Mouse (Mus musculus) embryonic facial prominence, embryonic 12.5 days (tissue): Measurements from ENCODE around the gene Oscp1. TPM values are rescaled to one million over a fixed set of nuclear protein-coding genes. Genes with fewer than 3 reads are reported as not detected.
A peak's percentile ranks its signal among the peaks of the same experiment; 100 is the strongest.

ENCODE experiments used
- ATAC-seq: fragments of 200-750 bp; cut with Nextera tagmentation; 2 replicates; pipeline ENCODE4 v1.8.0; 2017; ENCODE audit not compliant: insufficient number of reproducible peaks, insufficient read depth, low FRiP score, low TSS enrichment
- H3K27ac ChIP-seq: fragments of 300-500 bp; sonication (generic); 2 replicates; pipeline ENCODE4 v1.5.1; 2016; ENCODE audit warnings: mild to moderate bottlenecking
- H3K27me3 ChIP-seq: fragments of 300-500 bp; sonication (generic); 2 replicates; pipeline ENCODE4 v1.6.1; 2016; ENCODE audit warnings: mild to moderate bottlenecking, moderate library complexity
- H3K36me3 ChIP-seq: fragments of 300-500 bp; sonication (generic); 2 replicates; pipeline ENCODE4 v1.6.1; 2016; ENCODE audit warnings: mild to moderate bottlenecking
- H3K4me1 ChIP-seq: fragments of 300-500 bp; sonication (generic); 2 replicates; pipeline ENCODE4 v1.6.1; 2016
- H3K4me2 ChIP-seq: fragments of 300-500 bp; sonication (generic); replicated peaks from 2 replicates; pipeline ENCODE4 v1.6.1; 2016; ENCODE audit warnings: mild to moderate bottlenecking, moderate library complexity
- H3K4me3 ChIP-seq: fragments of 300-500 bp; sonication (generic); 2 replicates; pipeline ENCODE4 v1.5.1; 2016; ENCODE audit warnings: mild to moderate bottlenecking
- H3K9ac ChIP-seq: fragments of 300-500 bp; sonication (generic); 2 replicates; pipeline ENCODE4 v1.6.1; 2016; ENCODE audit warnings: mild to moderate bottlenecking, moderate library complexity
- H3K9me3 ChIP-seq: fragments of 300-500 bp; sonication (generic); 2 replicates; pipeline ENCODE4 v1.6.1; 2016; ENCODE audit warnings: mild to moderate bottlenecking, moderate library complexity
- WGBS: fragments of 180-500 bp; shearing (Covaris S2); methylation state at CpG from one replicate; pipeline ENCODE4 v1.1.7; 2016; 5-methylcytosine and 5-hydroxymethylcytosine counted together
- polyA plus RNA-seq: library from polyadenylated mRNA; unstranded; fragments of >200 nt; fragmentation: Nextera tagmentation; extraction: Ambion mirVana; gene quantifications from 2 replicates; pipeline ENCODE4 v1.2.1, GENCODE M21; 2016

Gene Oscp1
- polyA plus RNA-seq, 1 experiment from 2014 or later, result 21.7 TPM

DNA sequence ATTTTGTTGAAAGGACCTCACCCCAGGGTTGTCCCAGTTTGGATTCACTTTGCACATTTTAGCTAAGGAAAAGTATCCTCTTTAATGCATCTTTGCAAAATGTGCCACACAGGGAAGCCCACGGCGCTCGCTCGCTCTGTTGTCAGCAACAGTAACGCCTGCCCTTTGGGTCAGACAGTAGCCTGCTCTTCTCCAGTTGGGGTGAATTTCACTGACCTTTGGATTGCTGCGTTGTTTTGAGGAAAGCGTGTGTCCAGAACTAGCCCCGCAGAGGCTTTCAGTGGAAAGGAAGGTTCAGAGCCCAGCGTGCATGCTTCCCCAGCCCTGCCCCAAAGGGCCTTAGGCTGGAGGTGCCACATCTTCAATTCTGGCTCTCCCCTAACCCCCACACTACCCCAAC lies 57.0 kb downstream of the Oscp1 start:
- no peak overlapping the region for H3K4me3 ChIP-seq
- 80% methylated on average over 9 of the region's 9 CpGs for WGBS
- no peak overlapping the region for H3K27ac ChIP-seq

DNA sequence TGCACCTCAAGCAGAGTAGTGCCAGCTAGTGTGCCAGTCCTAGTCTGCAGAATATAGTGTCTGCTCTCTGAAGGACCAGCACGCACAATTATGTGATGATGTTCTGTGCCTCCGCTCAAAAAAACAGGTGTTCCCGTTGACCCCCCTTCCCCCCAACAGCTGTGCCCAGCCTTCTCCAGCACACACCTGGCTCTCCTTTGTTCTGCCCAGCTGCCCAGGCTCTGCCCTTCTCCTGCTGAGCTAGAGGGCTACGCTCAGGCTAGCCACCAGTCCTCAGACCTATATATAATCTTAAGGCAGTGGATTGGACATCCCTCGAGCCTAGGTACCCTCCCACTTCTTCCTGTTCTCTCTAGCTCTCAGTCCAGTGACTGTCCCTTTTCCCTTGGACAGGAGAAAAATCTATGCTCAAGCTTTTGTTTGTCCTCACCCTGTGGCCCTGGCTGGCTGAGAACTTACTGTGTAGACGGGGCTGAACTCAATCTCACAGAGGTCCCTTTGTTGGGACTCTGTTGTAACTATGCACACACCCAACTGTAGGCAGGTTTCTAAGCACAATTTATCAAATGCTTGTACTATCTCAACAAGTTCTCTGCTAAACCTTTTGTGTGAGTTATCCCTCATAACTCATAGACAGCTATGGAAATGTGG lies 57.6 kb downstream of the Oscp1 start:
- Histone ChIP-seq H3K4me3 (no peak overlapping the region), H3K27ac (no peak overlapping the region), H3K27me3 (no peaks in the 10 kb centered on the region), H3K4me2 (no peak overlapping the region), H3K4me1 (peaks cover 4% of the 10 kb centered on the region), H3K36me3 (peaks cover 12% of the 10 kb centered on the region; the same call in 1 of the 2 replicates), H3K9ac (no peak overlapping the region), H3K9me3 (0 out of 2 replicates have a peak, but pooled peaks cover 3% of the 10 kb centered on the region)
- 64% methylated on average over 6 of the region's 6 CpGs for WGBS
- ATAC-seq, result no peak

More for the DNA sequence above, 57.0 kb downstream of the Oscp1 start:
- Histone ChIP-seq H3K27me3 (no peaks in the 10 kb centered on the region), H3K9me3 (no peaks in the 10 kb centered on the region), H3K4me2 (no peak overlapping the region), H3K36me3 (peaks cover 9% of the 10 kb centered on the region; the same call in 1 of the 2 replicates), H3K4me1 (peaks cover 10% of the 10 kb centered on the region), H3K9ac (no peak overlapping the region)
- ATAC-seq, result no peak

DNA sequence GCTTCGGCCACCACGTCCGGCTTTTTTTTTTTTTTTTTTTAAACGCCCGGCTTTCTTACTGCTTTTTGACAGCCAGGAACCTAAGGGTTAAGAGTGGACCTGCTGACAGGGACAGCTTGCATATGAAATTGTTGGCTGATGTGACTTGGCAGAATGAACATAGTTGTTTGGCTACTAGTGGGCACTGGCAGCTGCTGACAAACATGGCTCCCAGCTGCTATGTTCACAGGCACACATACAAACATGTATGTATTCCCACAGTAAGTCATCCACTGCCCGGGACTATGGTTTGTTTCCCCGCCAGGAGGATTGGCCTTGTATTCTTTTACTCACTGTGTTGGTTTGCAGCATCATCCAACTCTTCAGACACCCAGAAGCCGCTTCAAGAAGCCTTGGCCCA lies 58.8 kb downstream of the Oscp1 start:
- Histone ChIP-seq H3K27me3 (no peaks in the 10 kb centered on the region), H3K4me2 (no peak overlapping the region), H3K4me1 (no peaks in the 10 kb centered on the region), H3K9ac (no peak overlapping the region), H3K9me3 (0 out of 2 replicates have a peak, but pooled peaks cover 3% of the 10 kb centered on the region), H3K36me3 (peaks cover 19% of the 10 kb centered on the region; the same call in 1 of the 2 replicates), H3K27ac (no peak overlapping the region), H3K4me3 (no peak overlapping the region)
- ATAC-seq, result no peak
- 90% methylated on average over 8 of the region's 8 CpGs for WGBS

DNA sequence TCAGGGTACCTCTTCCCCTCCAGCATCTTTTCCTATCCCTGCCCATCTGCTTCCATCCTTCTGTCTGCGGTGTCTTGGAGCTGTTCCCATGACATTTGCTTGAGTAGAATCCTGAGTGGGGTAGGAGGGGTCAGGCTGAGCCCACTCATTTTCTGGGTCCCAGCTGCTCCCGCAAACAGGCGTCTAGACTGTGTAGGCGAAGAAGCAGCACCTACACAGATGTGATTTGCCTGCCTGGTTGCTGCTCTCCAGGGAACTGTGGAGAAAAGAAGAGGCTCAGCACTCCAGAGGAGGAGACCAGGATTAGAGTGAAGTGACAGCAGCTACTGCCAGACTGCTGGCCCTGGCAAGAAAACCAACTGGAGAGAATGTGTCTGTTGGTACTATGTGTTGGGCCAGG lies 60.3 kb downstream of the Oscp1 start:
- H3K9ac ChIP-seq, result no peak overlapping the region
- H3K4me3 ChIP-seq, result no peak overlapping the region
- H3K4me2 ChIP-seq, result no peak overlapping the region
- ATAC-seq, result no peak
- 89% methylated on average over 4 of the region's 4 CpGs for WGBS
- no peaks in the 10 kb centered on the region for H3K27me3 ChIP-seq
- H3K4me1 ChIP-seq, result no peaks in the 10 kb centered on the region
- H3K27ac ChIP-seq, result no peak overlapping the region
- H3K9me3 ChIP-seq, result 0 out of 2 replicates have a peak, but pooled peaks cover 3% of the 10 kb centered on the region
- H3K36me3 ChIP-seq, result peaks cover 21% of the 10 kb centered on the region; the same call in 1 of the 2 replicates

DNA sequence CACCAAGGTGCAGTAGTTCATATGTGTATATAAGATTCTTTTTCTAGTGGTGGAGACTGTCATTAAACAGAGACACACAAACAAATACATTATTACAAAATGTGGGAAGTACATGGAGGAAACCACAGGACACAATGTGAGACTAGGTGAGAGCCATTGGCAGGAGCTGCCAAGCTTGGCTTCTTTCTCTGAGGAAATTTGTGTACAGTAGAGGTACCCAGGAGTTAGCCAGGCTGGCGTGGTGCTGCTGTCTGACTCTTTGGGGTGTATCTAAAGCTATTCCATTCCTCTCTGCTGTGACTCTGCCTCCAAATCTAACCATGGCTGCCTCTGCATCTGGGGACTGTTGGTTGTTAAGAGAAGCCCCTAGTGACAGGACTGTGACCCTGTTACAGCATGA lies 60.7 kb downstream of the Oscp1 start:
- no peak overlapping the region for H3K9ac ChIP-seq
- ATAC-seq, result no peak
- no peak overlapping the region for H3K4me2 ChIP-seq
- H3K9me3 ChIP-seq, result 0 out of 2 replicates have a peak, but pooled peaks cover 3% of the 10 kb centered on the region
- 0 out of 2 replicates have a peak overlapping the region, but pooled peaks have one; percentile 18 for H3K27ac ChIP-seq
- WGBS, result 95% methylated on average over 1 of the region's 1 CpGs
- no peaks in the 10 kb centered on the region for H3K27me3 ChIP-seq
- no peaks in the 10 kb centered on the region for H3K4me1 ChIP-seq
- no peak overlapping the region for H3K4me3 ChIP-seq
- H3K36me3 ChIP-seq, result peaks cover 23% of the 10 kb centered on the region; the same call in 1 of the 2 replicates

DNA sequence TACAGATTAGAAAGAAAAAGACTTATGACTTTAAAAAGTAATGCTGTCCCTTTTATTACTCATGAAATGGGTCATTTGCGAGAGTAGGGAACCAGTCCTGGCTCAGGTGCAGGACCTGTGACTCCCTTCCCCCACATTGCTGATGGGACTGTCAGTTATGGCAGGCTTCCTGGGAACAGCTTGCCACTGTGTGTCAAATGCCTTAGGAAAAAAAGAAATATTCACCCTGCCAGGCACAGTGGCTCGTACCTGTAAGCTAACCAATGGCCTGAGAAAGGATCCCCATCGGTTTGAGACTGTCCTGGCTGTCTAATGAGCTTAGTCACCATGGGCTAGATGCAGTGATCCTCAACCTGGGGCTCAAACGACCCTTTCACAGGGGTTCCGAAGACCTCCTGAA lies 61.7 kb downstream of the Oscp1 start:
- H3K27me3 ChIP-seq, result no peaks in the 10 kb centered on the region
- ATAC-seq, result no peak
- H3K27ac ChIP-seq, result no peak overlapping the region
- H3K4me3 ChIP-seq, result no peak overlapping the region
- H3K36me3 ChIP-seq, result peaks cover 33% of the 10 kb centered on the region
- H3K9me3 ChIP-seq, result 0 out of 2 replicates have a peak, but pooled peaks cover 3% of the 10 kb centered on the region
- 85% methylated on average over 5 of the region's 5 CpGs for WGBS
- no peak overlapping the region for H3K4me2 ChIP-seq
- H3K4me1 ChIP-seq, result no peaks in the 10 kb centered on the region
- H3K9ac ChIP-seq, result no peak overlapping the region

DNA sequence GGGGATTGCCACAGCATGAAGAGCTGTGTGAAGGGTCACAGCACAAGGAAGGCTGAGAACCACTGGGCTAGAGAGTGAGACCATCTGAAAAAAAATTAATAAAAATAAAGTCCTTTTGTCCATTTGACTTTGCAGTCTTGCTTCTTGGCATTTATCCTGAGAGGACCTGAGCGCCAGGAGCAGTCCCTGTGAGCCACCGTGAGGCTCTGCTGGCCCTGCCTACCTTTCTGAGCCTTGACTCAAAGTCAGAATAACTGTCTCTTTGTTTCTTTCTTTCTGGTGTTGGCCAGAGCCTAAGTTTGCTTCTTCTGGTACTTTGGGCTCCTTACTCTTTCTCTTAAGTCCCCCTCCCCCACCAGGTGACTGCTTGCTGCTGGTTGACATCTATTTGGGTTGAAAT lies 62.1 kb downstream of the Oscp1 start:
- no peak overlapping the region for H3K27ac ChIP-seq
- H3K4me2 ChIP-seq, result no peak overlapping the region
- ATAC-seq, result no peak
- peaks cover 37% of the 10 kb centered on the region for H3K36me3 ChIP-seq
- H3K9me3 ChIP-seq, result 0 out of 2 replicates have a peak, but pooled peaks cover 3% of the 10 kb centered on the region
- no peaks in the 10 kb centered on the region for H3K27me3 ChIP-seq
- H3K4me1 ChIP-seq, result no peaks in the 10 kb centered on the region
- no peak overlapping the region for H3K9ac ChIP-seq
- 94% methylated on average over 2 of the region's 2 CpGs for WGBS
- H3K4me3 ChIP-seq, result no peak overlapping the region

DNA sequence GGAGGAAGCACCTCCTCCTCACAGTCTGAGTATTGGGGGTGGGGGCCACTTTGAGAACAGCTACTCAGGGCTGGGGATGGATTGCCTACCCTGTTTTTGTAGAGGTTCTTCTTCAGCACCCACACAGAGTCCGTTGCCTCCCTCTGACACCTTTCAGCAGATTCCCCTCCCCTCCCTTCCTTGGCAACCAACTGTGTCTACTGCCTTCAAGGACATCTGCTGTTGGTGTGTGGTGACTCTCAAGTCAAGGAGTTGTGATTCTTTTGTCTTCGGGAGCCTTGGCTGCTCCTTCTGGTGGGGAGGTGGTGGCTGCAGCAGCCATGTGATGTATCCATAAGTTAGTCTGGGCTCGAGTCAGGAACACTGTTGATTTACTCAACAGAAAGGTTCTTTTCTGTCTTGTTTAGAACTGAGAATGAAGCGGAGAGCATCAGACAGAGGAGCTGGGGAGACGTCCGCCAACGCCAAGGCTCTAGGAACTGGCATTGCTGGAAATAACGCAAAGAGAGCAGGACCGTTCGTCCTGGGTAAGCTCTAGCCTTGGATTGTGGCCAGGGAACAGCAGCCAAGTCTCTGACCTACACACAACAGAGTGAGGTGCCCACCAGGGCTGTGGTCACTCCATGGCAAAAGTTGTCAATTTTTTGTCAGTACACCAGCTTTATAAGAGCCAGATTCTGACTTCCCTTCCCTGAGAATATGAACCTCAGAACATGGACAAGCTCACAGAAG lies 65.1 kb downstream of the Oscp1 start:
- no peaks in the 10 kb centered on the region for H3K4me1 ChIP-seq
- 90% methylated on average over 10 of the region's 10 CpGs for WGBS
- H3K4me3 ChIP-seq, result no peak overlapping the region
- no peak overlapping the region for H3K27ac ChIP-seq
- no peaks in the 10 kb centered on the region for H3K27me3 ChIP-seq
- no peak overlapping the region for H3K4me2 ChIP-seq
- no peak overlapping the region for H3K9ac ChIP-seq
- peaks cover 60% of the 10 kb centered on the region for H3K36me3 ChIP-seq
- 0 out of 2 replicates have a peak, but pooled peaks cover 3% of the 10 kb centered on the region for H3K9me3 ChIP-seq
- ATAC-seq, result no peak

DNA sequence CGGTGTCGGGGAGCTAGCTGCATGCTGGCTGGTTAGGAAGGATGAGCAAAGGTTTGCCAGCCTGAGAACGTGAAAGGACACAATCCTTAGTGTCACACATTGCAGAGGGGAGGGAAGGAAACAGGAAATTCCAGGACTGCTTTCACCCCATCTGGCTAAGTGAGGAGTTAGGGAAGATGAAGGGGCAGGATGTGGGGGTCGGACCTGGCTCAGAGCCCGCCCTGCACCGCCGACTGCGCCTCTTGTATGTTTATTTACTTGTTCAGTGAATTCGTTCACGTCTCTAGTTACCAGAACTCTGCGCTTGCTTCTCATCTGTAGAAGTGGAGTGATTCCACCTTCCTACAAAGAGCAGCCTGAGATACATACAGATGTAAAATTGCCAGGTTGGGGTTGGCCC lies 72.1 kb downstream of the Oscp1 start:
- H3K36me3 ChIP-seq, result peaks cover 56% of the 10 kb centered on the region
- H3K27me3 ChIP-seq, result no peaks in the 10 kb centered on the region
- no peak overlapping the region for H3K4me2 ChIP-seq
- ATAC-seq, result peak; percentile 43; the same call in 1 of the 2 replicates
- WGBS, result 35% methylated on average over 11 of the region's 11 CpGs
- H3K4me3 ChIP-seq, result no peak overlapping the region
- peaks cover 36% of the 10 kb centered on the region for H3K4me1 ChIP-seq
- H3K27ac ChIP-seq, result peak overlapping the region; percentile 89
- H3K9me3 ChIP-seq, result no peaks in the 10 kb centered on the region
- H3K9ac ChIP-seq, result no peak overlapping the region

DNA sequence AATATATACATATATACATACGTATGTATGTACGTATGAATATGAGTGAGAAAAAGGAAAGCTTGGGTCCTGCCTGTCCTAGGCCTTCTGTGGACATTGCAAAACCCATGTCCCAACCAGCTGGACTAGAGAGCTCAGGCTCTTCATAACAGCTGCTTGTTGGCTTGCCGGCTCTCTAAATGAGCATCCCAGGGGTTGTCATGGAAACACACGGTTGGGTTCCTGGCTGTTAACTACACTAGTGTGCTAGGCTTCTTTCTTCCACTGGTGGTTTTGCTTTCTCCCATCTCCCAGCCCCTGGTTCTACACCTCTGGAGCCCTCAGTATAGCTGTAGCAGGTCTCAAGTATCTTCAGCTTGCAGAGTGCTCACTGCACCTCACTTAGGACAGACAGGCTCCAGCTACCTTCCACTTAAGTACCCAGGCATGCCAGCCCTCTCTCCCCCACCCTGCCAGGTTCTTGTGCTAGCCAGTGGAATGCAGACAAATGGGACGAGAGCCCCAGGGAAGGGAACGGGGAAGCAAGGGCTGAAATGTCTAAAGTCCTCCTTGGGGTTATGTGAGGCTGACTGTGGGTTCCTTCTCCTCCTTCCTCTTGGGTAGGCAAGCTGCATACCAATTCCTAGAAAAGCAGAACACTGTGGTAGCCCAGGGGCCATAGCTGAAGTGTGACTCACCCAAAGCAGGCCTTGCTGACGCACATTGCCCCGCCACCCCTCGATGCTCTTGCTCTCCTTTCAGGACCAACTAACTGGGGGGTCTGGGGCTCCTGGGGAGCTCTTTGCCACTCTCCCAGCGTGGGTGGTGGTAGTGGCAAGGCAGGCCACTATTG lies 73.1 kb downstream of the Oscp1 start:
- Histone ChIP-seq H3K4me3 (no peak overlapping the region), H3K36me3 (peaks cover 55% of the 10 kb centered on the region), H3K27ac (peak overlapping the region; percentile 48), H3K9me3 (no peaks in the 10 kb centered on the region), H3K4me1 (peaks cover 36% of the 10 kb centered on the region), H3K27me3 (no peaks in the 10 kb centered on the region), H3K4me2 (no peak overlapping the region), H3K9ac (no peak overlapping the region)
- ATAC-seq, result no peak
- WGBS, result 48% methylated on average over 10 of the region's 10 CpGs

DNA sequence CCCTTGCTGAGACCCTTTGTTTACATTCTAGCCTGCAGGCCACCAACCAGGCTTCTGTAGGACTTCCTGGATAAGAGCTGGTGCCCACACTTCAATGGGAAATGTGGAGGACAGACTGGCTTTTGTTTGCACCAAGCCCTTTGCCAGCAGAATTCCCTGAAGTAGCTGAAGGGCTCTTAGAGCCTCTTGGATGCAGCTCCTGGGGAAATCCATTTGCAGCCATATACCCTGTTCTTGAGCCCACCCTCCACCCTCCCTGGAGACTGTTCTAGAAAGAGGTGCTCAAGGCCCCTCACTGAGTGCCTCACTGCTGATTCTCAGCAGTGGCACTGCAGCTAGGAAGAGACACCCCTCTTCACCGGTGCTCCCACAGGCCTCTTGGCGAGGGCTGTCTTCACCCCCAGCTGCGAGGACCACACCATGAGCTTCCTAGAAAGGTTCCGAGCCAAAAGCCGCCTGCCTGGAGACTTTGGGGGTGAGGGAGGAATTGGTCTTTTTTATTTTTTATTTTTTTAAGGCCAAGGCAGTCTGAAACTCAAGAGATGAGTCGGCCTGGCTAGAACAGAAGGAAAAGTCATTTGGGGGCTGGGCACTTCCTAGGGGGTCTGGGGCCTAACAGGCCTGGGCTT lies 74.4 kb downstream of the Oscp1 start:
- H3K4me3 ChIP-seq, result no peak overlapping the region
- H3K36me3 ChIP-seq, result peaks cover 55% of the 10 kb centered on the region
- no peaks in the 10 kb centered on the region for H3K9me3 ChIP-seq
- no peak overlapping the region for H3K4me2 ChIP-seq
- no peak for ATAC-seq
- H3K4me1 ChIP-seq, result peaks cover 36% of the 10 kb centered on the region
- H3K27ac ChIP-seq, result peak overlapping the region; percentile 48; the same call in 1 of the 2 replicates
- H3K27me3 ChIP-seq, result no peaks in the 10 kb centered on the region
- no peak overlapping the region for H3K9ac ChIP-seq
- WGBS, result 78% methylated on average over 6 of the region's 6 CpGs
